18 mouse cellular contexts compared by ENCODE assay signal in genomic region chr16:9304079-9304478, GRCm38 (mm10).
DNase-seq lines count a peak whose midpoint lies in the region; ATAC-seq and TF ChIP-seq lines count a peak whose summit lies in the region.
"Had no signal": no experiment of that assay in that cellular context is flagged by ENCODE, and none has a peak within 500 bp of the region (broad histone marks: within the 10 kb centered on the region; RNA-seq: fewer than 3 reads in every experiment).

No protein-coding gene starts in this region.

- DNase-seq in forebrain, postnatal 0 days = peak; percentile 17
- no peak for DNase-seq in forebrain, embryonic 10.5 days (ENCODE audit: extremely low spot score, low spot score)
- DNase-seq in frontal cortex, adult 2 months (ENCODE audit: extremely low spot score in 1 of 2, low spot score in 1 of 2) = peak; percentile 12 to 25
- no peak for DNase-seq in frontal cortex, postnatal 14 days (ENCODE audit: low spot score in 2 of 2)
- DNase-seq in right cerebral cortex, postnatal 10 days (ENCODE audit: low spot score in 2 of 2) = no peak
- DNase-seq: adrenal gland, adult 2 months; adrenal gland, postnatal 10 days; adrenal gland, postnatal 25 days; cerebellum, adult 11-12 months; cerebellum, adult 2 months; cerebellum, adult 9-10 months; cerebellum, postnatal 10 days; cerebellum, postnatal 25 days had no signal

- no peaks in the 10 kb centered on the region for H3K4me1 ChIP-seq in forebrain, postnatal 0 days (ENCODE audit: insufficient read depth)
- H3K4me1 ChIP-seq in forebrain, embryonic 10.5 days = no peaks in the 10 kb centered on the region
- H3K4me1 ChIP-seq: embryonic facial prominence, embryonic 10.5 days; embryonic facial prominence, embryonic 12.5 days; forebrain, embryonic 12.5 days had no signal

- H3K27me3 ChIP-seq in forebrain, postnatal 0 days (ENCODE audit: insufficient read depth, low read length) = no peaks in the 10 kb centered on the region
- H3K27me3 ChIP-seq in forebrain, embryonic 10.5 days (ENCODE audit: poor library complexity, severe bottlenecking) = no peaks in the 10 kb centered on the region
- H3K27me3 ChIP-seq: embryonic facial prominence, embryonic 12.5 days; forebrain, embryonic 12.5 days had no signal

- no peaks in the 10 kb centered on the region for H3K9me3 ChIP-seq in forebrain, postnatal 0 days (ENCODE audit: low read length)
- no peaks in the 10 kb centered on the region for H3K9me3 ChIP-seq in forebrain, embryonic 10.5 days
- H3K9me3 ChIP-seq: embryonic facial prominence, embryonic 10.5 days; embryonic facial prominence, embryonic 12.5 days; forebrain, embryonic 12.5 days had no signal

- no peak for ATAC-seq in forebrain, postnatal 0 days
- ATAC-seq: forebrain, embryonic 14.5 days; forebrain, embryonic 16.5 days had no signal

- no peaks in the 10 kb centered on the region for H3K36me3 ChIP-seq in forebrain, postnatal 0 days (ENCODE audit: insufficient read depth)
- no peaks in the 10 kb centered on the region for H3K36me3 ChIP-seq in forebrain, embryonic 10.5 days (replicated peaks)
- H3K36me3 ChIP-seq: embryonic facial prominence, embryonic 10.5 days; embryonic facial prominence, embryonic 12.5 days; forebrain, embryonic 12.5 days had no signal

- H3K27ac ChIP-seq in forebrain, postnatal 0 days (ENCODE audit: low read depth, low read length) = no peak overlapping the region
- H3K27ac ChIP-seq in forebrain, embryonic 10.5 days = no peak overlapping the region
- H3K27ac ChIP-seq: embryonic facial prominence, embryonic 10.5 days; embryonic facial prominence, embryonic 12.5 days; forebrain, embryonic 12.5 days had no signal

- no peak overlapping the region for H3K4me3 ChIP-seq in forebrain, postnatal 0 days (ENCODE audit: low read depth, low read length)
- no peak overlapping the region for H3K4me3 ChIP-seq in forebrain, embryonic 10.5 days
- H3K4me3 ChIP-seq: embryonic facial prominence, embryonic 10.5 days; embryonic facial prominence, embryonic 12.5 days; forebrain, embryonic 12.5 days had no signal

- H3K4me2 ChIP-seq in forebrain, postnatal 0 days (ENCODE audit: low read depth) = no peak overlapping the region
- H3K4me2 ChIP-seq: embryonic facial prominence, embryonic 12.5 days; forebrain, embryonic 12.5 days had no signal

- H3K9ac ChIP-seq in forebrain, postnatal 0 days = no peak overlapping the region
- H3K9ac ChIP-seq: embryonic facial prominence, embryonic 12.5 days; forebrain, embryonic 12.5 days had no signal

- WGBS in forebrain, postnatal 0 days = 86% methylated on average over 1 of the region's 1 CpGs
- 84% methylated on average over 1 of the region's 1 CpGs for WGBS in forebrain, embryonic 10.5 days

- TF ChIP-seq CTCF in forebrain, postnatal 0 days (IDR thresholded peaks at IDR 0.05; ENCODE audit: low read depth) = no peak

Comparison
In these comparisons a context has a peak if more than half of its experiments do, and no peak if none do; other contexts are left out.
1. DNase-seq: peak in forebrain, postnatal 0 days (single experiment) and frontal cortex, adult 2 months (2 of 2); none in forebrain, embryonic 10.5 days (single experiment), frontal cortex, postnatal 14 days (0 of 2) and right cerebral cortex, postnatal 10 days (0 of 2).